Mouse (Mus musculus) ES-Bruce4 (cell line): ENCODE measurements around the gene Tead3.

ENCODE experiments used
- CTCF ChIP-seq: IDR thresholded peaks from one replicate; pipeline ENCODE4 v1.8.1; 2011; ENCODE audit warnings: low read depth, low read length
- POLR2A ChIP-seq: IDR thresholded peaks from one replicate; pipeline ENCODE4 v1.8.1; 2011; ENCODE audit warnings: low read length; ENCODE audit not compliant: insufficient read depth

DNA sequence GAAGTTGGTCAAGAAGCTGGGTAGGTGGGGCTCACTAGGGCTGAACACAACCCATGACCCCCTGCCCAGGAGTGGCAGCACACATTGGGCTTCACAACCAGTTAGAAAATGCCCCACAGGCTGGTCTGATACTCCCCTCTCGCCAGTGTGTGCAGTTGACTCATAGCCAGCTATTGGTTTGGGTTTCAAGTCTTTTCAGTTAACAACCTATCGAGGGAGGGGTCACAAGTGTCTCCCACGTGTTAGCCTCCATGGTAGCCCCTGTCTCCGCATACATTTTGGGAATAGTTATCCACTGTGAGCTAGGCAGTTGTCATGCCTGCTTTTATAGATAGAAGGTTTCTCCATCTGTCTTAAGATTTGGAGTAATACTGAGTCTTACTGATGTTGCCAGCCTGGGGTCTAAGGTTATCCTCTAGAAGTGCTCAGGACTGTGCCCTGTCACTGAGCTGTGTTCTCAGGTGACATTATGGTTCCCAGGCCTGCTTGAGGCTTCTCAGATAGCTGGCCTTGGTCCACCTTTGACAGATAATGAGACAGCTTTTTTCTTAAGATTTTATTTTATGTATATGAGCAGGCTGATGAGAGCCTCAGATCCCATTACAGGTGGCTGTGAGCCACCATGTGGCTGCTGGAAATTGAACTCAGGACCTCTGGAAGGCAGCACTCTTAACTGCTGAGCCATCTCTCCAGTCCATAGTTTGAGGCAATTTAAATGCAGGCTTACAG lies 20.9 kb downstream of the Tead3 start:
- TF ChIP-seq CTCF (no peak), POLR2A (no peak)
